Mouse (Mus musculus) spleen, embryonic (tissue): ENCODE results near the gene Smgc.
"Not testable (repeated sequence)": the region's sequence is repeated elsewhere in the genome, so short reads cannot be mapped to it uniquely, and the experiment has no call there.

Experiments used
- CTCF ChIA-PET: fragments of 350-600 bp; sonication (Branson Sonifier 250); formaldehyde crosslinking; loops from one replicate; lab custom pipeline; 2022; lab: Charles Lee

The Smgc gene

GRCm38 (mm10) chr15:91837965-91838364 lies at the start of gene Smgc:
Gene Smgc, plus strand, starts transcription at chr15:91838265.
- CTCF ChIA-PET: no interaction called here

DNA sequence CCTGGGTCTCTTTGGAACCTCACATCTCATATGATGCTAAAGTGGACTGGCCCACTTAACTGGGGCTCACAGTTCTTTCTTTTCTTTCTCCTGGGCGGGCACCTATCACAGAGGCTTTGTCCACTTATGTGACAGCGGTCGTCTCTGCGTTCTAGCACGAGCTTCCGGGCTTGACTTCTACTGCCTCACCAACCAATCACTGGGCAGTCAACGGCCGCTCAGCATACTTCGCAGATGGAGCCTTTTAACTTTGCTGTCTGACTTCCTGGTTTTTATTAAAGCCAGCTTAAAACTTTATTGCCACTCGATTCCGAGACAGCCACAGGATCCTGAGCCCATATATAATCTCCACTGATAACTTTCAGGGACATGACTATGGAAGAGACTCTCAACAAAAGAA lies 49.7 kb upstream of the Smgc start:
- CTCF ChIA-PET: interaction anchor here (1.5 kb wide), 1 partner anchor 10 kb away, joined by 3 read pairs; no protein-coding TSS in a partner anchor

- CTCF ChIA-PET: interaction anchor here (0.6 to 0.7 kb wide), 2 partner anchors 13 to 70 kb away, joined by 3 read pairs; no protein-coding TSS in a partner anchor
Measured at GRCm38 (mm10) chr15:91806463-91806862, 31.6 kb upstream of the Smgc start.

DNA sequence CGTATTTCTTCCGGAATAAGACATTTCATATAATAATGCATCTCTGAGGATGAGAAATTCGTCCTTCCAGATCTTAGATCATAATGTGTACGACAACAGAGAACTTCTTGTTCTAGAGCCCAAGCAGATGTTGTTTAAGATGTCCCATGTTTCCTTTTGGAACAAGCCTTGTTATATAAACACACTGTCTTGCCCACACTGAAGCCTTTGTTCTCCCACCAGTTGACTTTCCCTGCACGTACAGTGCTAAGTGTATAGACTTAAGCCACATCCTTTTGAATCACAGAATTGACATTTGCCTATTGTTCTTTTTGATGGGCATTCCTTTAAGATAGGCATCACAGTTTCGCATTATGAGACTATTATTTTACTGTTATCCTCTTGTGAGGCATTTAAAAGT lies 2.7 kb upstream of the Smgc start:
- CTCF ChIA-PET: no interaction called here

GRCm38 (mm10) chr15:91864130-91864529 lies 26.1 kb downstream of the Smgc start:
- CTCF ChIA-PET: not testable (repeated sequence)

DNA sequence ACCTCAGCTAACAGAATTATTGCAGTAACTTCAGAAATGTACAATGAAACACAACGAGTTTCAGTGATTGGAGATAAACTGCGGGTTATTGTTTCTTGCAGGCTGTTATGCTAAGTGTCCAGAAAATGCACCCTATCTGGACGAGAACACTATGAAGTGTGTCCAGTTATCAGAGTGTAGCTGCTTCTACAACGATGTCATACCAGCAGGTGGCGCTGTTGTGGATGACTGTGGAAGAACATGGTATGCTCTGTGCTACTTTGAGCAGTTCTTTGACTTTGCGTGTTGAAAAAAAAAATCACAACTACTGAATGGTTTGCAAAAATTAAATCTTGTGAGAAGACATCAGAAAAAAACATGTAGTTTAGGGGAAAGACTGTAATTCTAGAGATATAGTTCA lies 62.2 kb downstream of the Smgc start:
- CTCF ChIA-PET: no interaction called here

DNA sequence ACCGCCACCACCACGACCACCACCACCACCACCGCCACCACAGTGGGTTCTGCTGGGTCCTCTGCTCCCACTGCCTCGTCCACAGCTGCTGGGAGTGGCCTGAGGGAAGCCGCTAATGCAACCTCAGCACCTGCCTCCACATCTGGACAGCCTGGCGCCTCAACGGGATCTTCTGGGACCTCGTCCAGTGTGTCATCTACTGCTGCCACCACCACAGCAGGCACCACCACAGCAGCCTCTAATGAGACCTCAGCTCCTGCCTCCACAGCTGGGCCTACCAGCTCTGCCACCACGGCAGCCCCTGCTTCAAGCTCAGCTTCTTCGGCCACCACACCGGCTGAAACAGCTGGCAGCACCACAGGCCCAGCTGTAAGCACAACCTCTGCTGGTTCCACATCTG lies 69.0 kb downstream of the Smgc start:
- CTCF ChIA-PET: not testable (repeated sequence)
